Mouse (Mus musculus) limb, embryonic 12.5 days (tissue): ENCODE results near the gene Cd151. TPM values are rescaled to one million over a fixed set of nuclear protein-coding genes. Genes with fewer than 3 reads are reported as not detected.

ENCODE experiments used
- ATAC-seq: fragments of 200-750 bp; cut with Nextera tagmentation; 2 replicates; pipeline ENCODE4 v1.8.0; 2017; ENCODE audit warnings: low read depth, moderate TSS enrichment; ENCODE audit not compliant: insufficient number of reproducible peaks, insufficient read depth, low FRiP score, low TSS enrichment
- H3K27ac ChIP-seq: fragments of 300-500 bp; sonication (generic); 2 replicates; pipeline ENCODE4 v1.5.1; 2016; ENCODE audit warnings: mild to moderate bottlenecking, moderate library complexity
- H3K27me3 ChIP-seq: fragments of 300-500 bp; sonication (generic); 2 replicates; pipeline ENCODE4 v1.6.1; 2016; ENCODE audit warnings: mild to moderate bottlenecking, moderate library complexity
- H3K36me3 ChIP-seq: fragments of 300-500 bp; sonication (generic); 2 replicates; pipeline ENCODE4 v1.6.1; 2016; ENCODE audit warnings: mild to moderate bottlenecking, moderate library complexity
- H3K4me1 ChIP-seq: fragments of 300-500 bp; sonication (generic); replicated peaks from 2 replicates; pipeline ENCODE4 v1.6.1; 2016
- H3K4me2 ChIP-seq: fragments of 300-500 bp; sonication (generic); 2 replicates; pipeline ENCODE4 v1.6.1; 2016; ENCODE audit warnings: mild to moderate bottlenecking, moderate library complexity
- H3K4me3 ChIP-seq: fragments of 300-500 bp; sonication (generic); replicated peaks from 2 replicates; pipeline ENCODE4 v1.5.1; 2016; ENCODE audit warnings: mild to moderate bottlenecking
- H3K9ac ChIP-seq: fragments of 300-500 bp; sonication (generic); replicated peaks from 2 replicates; pipeline ENCODE4 v1.6.1; 2016; ENCODE audit warnings: mild to moderate bottlenecking, moderate library complexity
- H3K9me3 ChIP-seq: fragments of 300-500 bp; sonication (generic); 2 replicates; pipeline ENCODE4 v1.6.1; 2016; ENCODE audit warnings: mild to moderate bottlenecking, moderate library complexity
- WGBS: fragments of 180-500 bp; shearing (Covaris S2); methylation state at CpG from one replicate; pipeline ENCODE4 v1.1.7; 2016; 5-methylcytosine and 5-hydroxymethylcytosine counted together
- polyA plus RNA-seq: library from polyadenylated mRNA; unstranded; fragments of >200 nt; fragmentation: Nextera tagmentation; extraction: Ambion mirVana; gene quantifications from 2 replicates; pipeline ENCODE4 v1.2.1, GENCODE M21; 2016

Cd151 gene
- polyA plus RNA-seq, 1 experiment from 2014 or later, result 13.5 TPM

DNA sequence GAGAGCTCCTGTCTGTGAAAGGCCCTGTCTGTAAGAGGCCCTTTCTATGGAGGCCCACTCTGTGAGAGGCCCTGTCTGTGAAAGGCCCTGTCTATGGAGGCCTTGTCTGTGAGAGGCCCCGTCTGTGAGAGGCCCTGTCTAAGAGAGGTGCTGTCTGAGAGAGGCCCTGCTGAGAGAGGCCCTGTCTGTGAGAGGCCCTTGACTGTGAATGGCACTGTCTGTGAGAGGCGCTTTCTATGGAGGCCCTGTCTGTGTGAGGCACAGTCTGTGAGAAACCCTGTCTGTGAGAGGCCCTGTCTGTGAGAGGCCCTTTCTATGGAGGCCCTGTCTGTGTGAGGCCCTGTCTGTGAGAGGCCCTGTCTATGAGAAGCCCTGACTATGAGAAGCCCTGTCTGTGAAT is 39.1 kb downstream of the Cd151 start:
- no peak overlapping the region for H3K9ac ChIP-seq
- no peak for ATAC-seq
- H3K27me3 ChIP-seq, result no peaks in the 10 kb centered on the region
- no peak overlapping the region for H3K4me2 ChIP-seq
- no peaks in the 10 kb centered on the region for H3K9me3 ChIP-seq
- 83% methylated on average over 2 of the region's 2 CpGs for WGBS
- H3K4me3 ChIP-seq, result no peak overlapping the region
- no peaks in the 10 kb centered on the region for H3K4me1 ChIP-seq
- no peak overlapping the region for H3K27ac ChIP-seq
- H3K36me3 ChIP-seq, result peaks cover 12% of the 10 kb centered on the region

DNA sequence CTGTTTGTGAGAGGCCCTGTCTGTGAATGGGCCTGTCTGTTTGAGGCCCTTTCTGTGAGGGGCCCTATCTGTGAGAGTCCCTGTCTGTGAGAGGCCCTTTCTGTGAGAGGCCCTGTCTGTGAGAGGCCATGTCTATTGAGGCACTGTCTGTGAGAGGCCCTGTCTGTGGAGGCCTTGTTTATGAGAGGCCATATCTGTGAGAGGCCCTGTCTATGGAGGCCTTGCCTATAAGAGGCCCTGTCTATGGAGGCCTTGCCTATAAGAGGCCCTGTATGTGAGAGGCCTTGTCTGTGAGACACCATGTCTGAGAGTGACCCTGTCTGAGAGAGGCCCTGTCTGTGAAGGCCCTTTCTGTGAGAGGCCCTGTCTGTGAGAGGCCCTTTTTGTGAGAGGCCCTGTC is 41.0 kb downstream of the Cd151 start:
- Histone ChIP-seq H3K36me3 (peaks cover 13% of the 10 kb centered on the region), H3K27ac (peak overlapping the region; percentile 62), H3K4me3 (no peak overlapping the region), H3K9ac (0 out of 2 replicates have a peak overlapping the region, but pooled peaks have one; percentile 13), H3K4me1 (no peaks in the 10 kb centered on the region), H3K4me2 (no peak overlapping the region), H3K27me3 (no peaks in the 10 kb centered on the region), H3K9me3 (no peaks in the 10 kb centered on the region)
- ATAC-seq, result no peak

DNA sequence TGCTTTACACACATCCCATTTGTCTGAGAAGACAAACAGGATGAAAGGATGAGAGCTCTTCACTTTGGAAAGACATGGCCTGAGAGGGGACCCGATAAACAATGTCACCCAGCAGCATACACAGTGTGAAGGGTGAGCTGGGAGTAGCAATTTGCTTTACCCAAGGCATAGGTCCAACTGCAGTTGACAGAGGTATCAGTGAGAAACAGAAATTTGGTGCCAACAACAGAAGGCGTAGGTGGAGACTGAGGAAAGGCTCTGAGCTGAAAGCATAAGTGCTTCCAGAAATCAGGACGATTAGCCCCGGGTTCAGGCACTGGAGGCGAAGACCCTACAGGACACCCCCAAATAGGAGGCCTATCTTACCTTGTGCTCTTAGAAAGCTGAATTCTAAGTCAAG is 43.0 kb downstream of the Cd151 start:
- ATAC-seq, result no peak
- no peak overlapping the region for H3K9ac ChIP-seq

DNA sequence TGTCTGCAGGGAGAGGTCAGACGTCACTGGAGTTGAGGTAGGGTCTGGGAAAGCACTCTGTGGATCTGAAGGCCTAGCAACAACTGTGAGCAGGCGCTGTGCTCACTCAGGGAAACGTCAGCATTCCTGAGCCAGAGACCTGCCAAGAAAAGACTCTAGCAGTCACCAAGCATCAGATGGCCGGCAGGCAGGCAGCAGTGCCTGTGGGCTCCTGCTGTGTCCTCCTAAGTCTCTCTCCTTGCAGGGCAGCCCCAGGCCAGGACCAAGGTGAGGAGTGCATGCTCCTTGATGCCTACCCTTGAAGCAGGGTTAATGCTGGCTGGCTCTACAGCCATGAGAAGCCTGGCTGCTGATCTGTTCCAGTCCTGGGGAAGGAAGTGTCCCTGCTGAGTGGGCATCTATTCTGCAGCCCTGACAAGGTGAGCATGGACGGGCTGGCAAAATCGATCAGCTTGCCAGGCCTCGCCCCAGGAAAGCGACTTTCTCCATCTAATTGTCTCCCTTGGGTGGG is 43.5 kb downstream of the Cd151 start:
- no peak for ATAC-seq
- no peaks in the 10 kb centered on the region for H3K27me3 ChIP-seq
- no peak overlapping the region for H3K4me3 ChIP-seq
- no peaks in the 10 kb centered on the region for H3K4me1 ChIP-seq
- H3K9me3 ChIP-seq, result no peaks in the 10 kb centered on the region
- no peak overlapping the region for H3K27ac ChIP-seq
- 66% methylated on average over 8 of the region's 8 CpGs for WGBS
- no peak overlapping the region for H3K9ac ChIP-seq
- no peak overlapping the region for H3K4me2 ChIP-seq
- H3K36me3 ChIP-seq, result peaks cover 32% of the 10 kb centered on the region

More for the DNA sequence above, 43.0 kb downstream of the Cd151 start:
- no peak overlapping the region for H3K4me2 ChIP-seq
- no peaks in the 10 kb centered on the region for H3K27me3 ChIP-seq
- 90% methylated on average over 5 of the region's 5 CpGs for WGBS
- H3K4me3 ChIP-seq, result no peak overlapping the region
- H3K9me3 ChIP-seq, result no peaks in the 10 kb centered on the region
- no peak overlapping the region for H3K27ac ChIP-seq
- no peaks in the 10 kb centered on the region for H3K4me1 ChIP-seq
- H3K36me3 ChIP-seq, result peaks cover 27% of the 10 kb centered on the region

DNA sequence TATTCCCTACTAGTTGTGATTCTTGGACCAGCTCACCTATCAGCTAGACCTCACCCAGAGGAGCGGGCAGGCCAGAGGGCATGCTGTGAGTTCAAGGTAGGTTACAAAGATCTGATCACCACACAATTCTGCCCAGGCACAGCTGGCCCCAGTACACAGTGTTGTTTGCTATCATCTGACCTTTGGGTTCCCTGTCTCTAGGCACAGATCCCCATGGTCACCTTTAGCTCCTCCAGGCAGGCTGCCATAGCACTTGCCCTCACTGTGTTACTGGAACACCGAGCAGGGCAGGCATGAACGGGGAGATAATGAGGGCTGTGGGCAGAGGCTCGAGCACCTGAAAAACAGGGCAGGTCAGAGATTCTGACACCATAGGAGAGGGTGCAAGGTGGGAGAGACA is 50.4 kb downstream of the Cd151 start:
- 91% methylated on average over 4 of the region's 4 CpGs for WGBS
- Histone ChIP-seq H3K36me3 (peaks cover 67% of the 10 kb centered on the region), H3K4me1 (no peaks in the 10 kb centered on the region), H3K4me3 (no peak overlapping the region), H3K27me3 (no peaks in the 10 kb centered on the region), H3K4me2 (no peak overlapping the region), H3K27ac (no peak overlapping the region), H3K9me3 (no peaks in the 10 kb centered on the region), H3K9ac (no peak overlapping the region)
- no peak for ATAC-seq

DNA sequence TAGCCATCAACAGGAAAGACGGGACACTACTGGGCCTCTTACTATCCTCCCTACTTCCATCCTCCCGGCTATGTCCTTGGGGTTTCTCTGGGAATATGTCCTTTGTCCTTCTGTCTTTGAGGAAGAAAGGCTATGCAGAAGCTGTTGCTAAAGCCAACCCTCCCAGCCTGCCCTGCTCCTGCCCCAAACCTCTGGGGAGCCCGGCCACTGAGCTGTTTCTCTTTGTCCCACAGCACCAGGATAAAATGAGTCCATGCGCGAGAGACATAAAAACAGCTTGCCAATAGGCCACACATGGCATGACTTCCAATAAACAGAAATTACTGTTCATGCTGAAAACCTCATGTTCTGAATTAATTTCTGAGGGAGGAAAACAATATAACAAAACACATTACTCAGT is 51.1 kb downstream of the Cd151 start:
- no peaks in the 10 kb centered on the region for H3K4me1 ChIP-seq
- H3K9me3 ChIP-seq, result no peaks in the 10 kb centered on the region
- peaks cover 65% of the 10 kb centered on the region for H3K36me3 ChIP-seq
- no peaks in the 10 kb centered on the region for H3K27me3 ChIP-seq
- no peak overlapping the region for H3K4me2 ChIP-seq
- H3K4me3 ChIP-seq, result no peak overlapping the region
- H3K9ac ChIP-seq, result no peak overlapping the region
- ATAC-seq, result no peak
- no peak overlapping the region for H3K27ac ChIP-seq
- 82% methylated on average over 5 of the region's 5 CpGs for WGBS

DNA sequence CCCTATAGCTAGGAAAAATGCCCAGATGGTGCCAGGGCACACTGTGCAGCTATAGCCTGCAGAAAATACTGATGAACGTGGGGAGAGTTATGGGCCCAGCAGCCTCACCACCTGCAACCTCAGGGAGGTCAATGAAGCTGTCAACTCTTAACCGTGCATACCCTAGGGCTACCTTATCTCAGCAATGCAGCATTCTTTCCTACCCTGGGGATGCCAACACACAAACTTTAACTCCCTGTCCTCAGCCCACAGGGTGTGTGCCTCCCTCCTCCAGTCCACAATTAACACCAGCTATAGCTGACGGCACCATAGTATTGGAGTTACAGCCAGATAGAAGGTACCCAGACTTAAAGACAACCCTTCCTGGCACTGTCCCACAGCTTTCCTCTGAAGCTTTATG is 51.7 kb downstream of the Cd151 start:
- no peak overlapping the region for H3K27ac ChIP-seq

DNA sequence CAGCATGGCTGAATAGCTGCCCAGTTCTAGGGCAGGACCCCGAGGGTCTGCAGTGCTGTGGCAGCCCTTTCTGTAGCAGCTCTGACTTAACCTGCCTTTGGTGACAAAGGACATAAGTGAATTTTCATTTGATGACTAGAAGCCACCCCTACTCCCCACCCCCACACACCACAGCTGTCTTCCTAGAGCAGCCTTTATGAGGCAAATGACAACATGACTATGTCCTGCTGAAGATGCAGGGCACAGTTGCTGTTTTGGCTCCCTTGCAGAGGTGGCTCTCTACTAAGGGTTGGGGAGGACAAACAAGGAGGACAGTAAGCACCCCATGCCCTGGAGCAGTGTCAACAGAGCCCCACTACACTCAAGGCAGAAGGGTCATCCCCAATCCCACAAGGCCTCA is 52.6 kb downstream of the Cd151 start:
- no peaks in the 10 kb centered on the region for H3K27me3 ChIP-seq
- no peak for ATAC-seq

More for the DNA sequence above, 51.7 kb downstream of the Cd151 start:
- Histone ChIP-seq H3K9me3 (no peaks in the 10 kb centered on the region), H3K9ac (no peak overlapping the region), H3K36me3 (peaks cover 59% of the 10 kb centered on the region), H3K4me2 (no peak overlapping the region), H3K4me1 (no peaks in the 10 kb centered on the region), H3K4me3 (no peak overlapping the region), H3K27me3 (no peaks in the 10 kb centered on the region)
- 83% methylated on average over 3 of the region's 3 CpGs for WGBS
- ATAC-seq, result no peak

More for the DNA sequence above, 52.6 kb downstream of the Cd151 start:
- Histone ChIP-seq H3K4me2 (no peak overlapping the region), H3K27ac (no peak overlapping the region), H3K4me1 (no peaks in the 10 kb centered on the region), H3K4me3 (no peak overlapping the region), H3K9me3 (no peaks in the 10 kb centered on the region), H3K36me3 (peaks cover 56% of the 10 kb centered on the region), H3K9ac (no peak overlapping the region)
- 69% methylated on average over 1 of the region's 1 CpGs for WGBS

Other genes with a start within 250 kb of the Cd151 start
- 95.8 and 102 TPM in 2 replicates for gene Phrf1, start 238.6 kb upstream of the Cd151 start, polyA plus RNA-seq
- 0.51 and 1.0 TPM in 2 replicates for gene Irf7, start 200.9 kb upstream of the Cd151 start, polyA plus RNA-seq
- not detected in 2 replicates for gene Cdhr5, start 190.6 kb upstream of the Cd151 start, polyA plus RNA-seq
- 10.5 and 11.4 TPM in 2 replicates for gene Sct, start 188.3 kb upstream of the Cd151 start, polyA plus RNA-seq
- gene Drd4, start 175.4 kb upstream of the Cd151 start, polyA plus RNA-seq, result 1.6 TPM in 2 replicates
- 61.8 and 66.5 TPM in 2 replicates for gene Deaf1, start 139.7 kb upstream of the Cd151 start, polyA plus RNA-seq
- 50.7 and 52.0 TPM in 2 replicates for gene Tmem80, start 139.7 kb upstream of the Cd151 start, polyA plus RNA-seq
- 5.1 and 6.3 TPM in 2 replicates for gene Eps8l2, start 128.5 kb upstream of the Cd151 start, polyA plus RNA-seq
- 299 and 318 TPM in 2 replicates for gene Taldo1, start 75.2 kb upstream of the Cd151 start, polyA plus RNA-seq
- gene Gatd1, start 53.3 kb upstream of the Cd151 start, polyA plus RNA-seq, result 60.6 and 63.8 TPM in 2 replicates
- gene Cend1, start 37.9 kb upstream of the Cd151 start, polyA plus RNA-seq, result 5.6 and 6.3 TPM in 2 replicates
- gene Slc25a22, start 29.5 kb upstream of the Cd151 start, polyA plus RNA-seq, result 33.1 and 38.3 TPM in 2 replicates
- gene Pidd1, start 23.4 kb upstream of the Cd151 start, polyA plus RNA-seq, result 16.4 and 19.2 TPM in 2 replicates
- gene Rplp2, start 20.0 kb upstream of the Cd151 start, polyA plus RNA-seq, result 1,204 and 1,293 TPM in 2 replicates
- gene Pnpla2, start 12.2 kb upstream of the Cd151 start, polyA plus RNA-seq, result 13.7 and 14.9 TPM in 2 replicates
- gene Cracr2b, start 6.3 kb upstream of the Cd151 start, polyA plus RNA-seq, result 7.7 and 9.8 TPM in 2 replicates
- 65.7 and 67.3 TPM in 2 replicates for gene Polr2l, start 7.7 kb downstream of the Cd151 start, polyA plus RNA-seq
- 24.8 and 33.0 TPM in 2 replicates for gene Tspan4, start 7.8 kb downstream of the Cd151 start, polyA plus RNA-seq
- gene Chid1, start 72.5 kb downstream of the Cd151 start, polyA plus RNA-seq, result 27.5 and 28.0 TPM in 2 replicates
- 93.3 and 94.1 TPM in 2 replicates for gene Ap2a2, start 94.8 kb downstream of the Cd151 start, polyA plus RNA-seq
- gene Muc6, start 187.9 kb downstream of the Cd151 start, polyA plus RNA-seq, result 0.18 TPM in 2 replicates
- gene Muc2, start 222.9 kb downstream of the Cd151 start, polyA plus RNA-seq, result 0.60 and 0.61 TPM in 2 replicates